Mouse (Mus musculus) CH12.LX (cell line): ENCODE data around the gene Recql5. TPM values are rescaled to one million over a fixed set of nuclear protein-coding genes. Genes with fewer than 3 reads are reported as not detected.

Source experiments
- DNase-seq: peaks from one replicate; pipeline ENCODE4 v3.0.0-alpha.2; 2013; ENCODE audit errors: extremely low read depth
- H3K27ac ChIP-seq: 2 replicates; pipeline ENCODE4 v1.5.1; 2012; ENCODE audit warnings: low read depth, mild to moderate bottlenecking, control low read depth, moderate library complexity; ENCODE audit not compliant: insufficient read depth
- H3K27me3 ChIP-seq: replicated peaks from 2 replicates; pipeline ENCODE3; 2012; ENCODE audit warnings: inconsistent platforms
- H3K36me3 ChIP-seq, 2 experiments: replicated peaks in 1 of 2; 2 replicates each; pipeline versions ENCODE3 to v1.6.1; 2012; ENCODE audit warnings: inconsistent platforms in 1 of 2, low read length in 1 of 2, mild to moderate bottlenecking in 1 of 2, mixed read lengths in 1 of 2, moderate library complexity in 1 of 2; ENCODE audit not compliant: control insufficient read depth in 1 of 2, insufficient read depth in 1 of 2
- H3K4me1 ChIP-seq, 2 experiments: 2 replicates each; pipeline ENCODE4 v1.6.1; 2012; ENCODE audit warnings: inconsistent platforms in 1 of 2, moderate library complexity in 1 of 2; ENCODE audit not compliant: insufficient read depth in 2 of 2, control insufficient read depth in 1 of 2
- H3K4me2 ChIP-seq: 2 replicates; pipeline ENCODE4 v1.6.1; 2012; ENCODE audit warnings: low read depth, mild to moderate bottlenecking, control low read depth; ENCODE audit not compliant: poor library complexity, insufficient read depth, severe bottlenecking
- H3K4me3 ChIP-seq, 3 experiments: fragments of 150-350 bp in 1 of 3; sonication (generic) in 1 of 3; replicated peaks in 1 of 3; 2 replicates each; pipeline versions ENCODE3 to v1.5.1; 2011 to 2012; ENCODE audit warnings: low read depth in 2 of 3, low read length in 2 of 3, mild to moderate bottlenecking in 2 of 3, moderate library complexity in 2 of 3, control low read depth in 1 of 3, improper control_type of control experiment in 1 of 3, inconsistent platforms in 1 of 3, mixed read lengths in 1 of 3; ENCODE audit not compliant: poor library complexity in 1 of 3
- H3K79me2 ChIP-seq: replicated peaks from 2 replicates; pipeline ENCODE4 v1.6.1; 2012; ENCODE audit warnings: mild to moderate bottlenecking, moderate library complexity; ENCODE audit not compliant: control insufficient read depth, poor library complexity, insufficient read depth, severe bottlenecking; ENCODE audit errors: extremely low read depth
- H3K9ac ChIP-seq: 2 replicates; pipeline ENCODE4 v1.6.1; 2012; ENCODE audit warnings: low read depth, mild to moderate bottlenecking, control low read depth, moderate library complexity; ENCODE audit not compliant: insufficient read depth
- H3K9me3 ChIP-seq: replicated peaks from 2 replicates; pipeline ENCODE3; 2012; ENCODE audit warnings: low read length, inconsistent platforms, mixed read lengths
- CHD1 ChIP-seq: IDR thresholded peaks from 2 replicates; pipeline ENCODE4 v1.6.1; 2012; ENCODE audit warnings: low read depth, low read length, improper control_type of control experiment, inconsistent platforms
- CHD2 ChIP-seq: IDR thresholded peaks from 2 replicates; pipeline ENCODE4 v1.6.1; 2011; ENCODE audit warnings: low read length, improper control_type of control experiment
- E2F4 ChIP-seq: IDR thresholded peaks from 2 replicates; pipeline ENCODE4 v1.6.1; 2011; ENCODE audit warnings: low read depth, low read length, improper control_type of control experiment; ENCODE audit not compliant: insufficient replicate concordance
- ELF1 ChIP-seq: IDR thresholded peaks from 2 replicates; pipeline ENCODE4 v1.6.1; 2014; ENCODE audit warnings: low read depth, mild to moderate bottlenecking, inconsistent platforms, low read length, improper control_type of control experiment
- EP300 ChIP-seq: IDR thresholded peaks from 2 replicates; pipeline ENCODE4 v1.6.1; 2011; ENCODE audit warnings: low read length, improper control_type of control experiment
- HCFC1 ChIP-seq: IDR thresholded peaks from 2 replicates; pipeline ENCODE4 v1.6.1; 2012; ENCODE audit warnings: low read depth, mild to moderate bottlenecking, inconsistent platforms, low read length, improper control_type of control experiment
- IRF4 ChIP-seq: IDR thresholded peaks from 2 replicates; pipeline ENCODE4 v1.6.1; 2014; ENCODE audit warnings: low read depth, mild to moderate bottlenecking, inconsistent platforms, low read length, improper control_type of control experiment
- JUND ChIP-seq: conservative IDR thresholded peaks from 2 replicates; pipeline ENCODE4 v1.6.1; 2011; ENCODE audit warnings: low read depth, low read length, improper control_type of control experiment
- KAT2A ChIP-seq: IDR thresholded peaks from 2 replicates; pipeline ENCODE4 v1.6.1; 2012; ENCODE audit warnings: low read length, improper control_type of control experiment, inconsistent platforms; ENCODE audit not compliant: insufficient replicate concordance
- MAFK ChIP-seq: IDR thresholded peaks from 2 replicates; pipeline ENCODE4 v1.6.1; 2011; ENCODE audit warnings: low read length, improper control_type of control experiment; ENCODE audit not compliant: insufficient replicate concordance
- MAX ChIP-seq: IDR thresholded peaks from 2 replicates; pipeline ENCODE4 v1.6.1; 2011; ENCODE audit warnings: low read length, improper control_type of control experiment
- MYC ChIP-seq: IDR thresholded peaks from 2 replicates; pipeline ENCODE4 v1.6.1; 2011; ENCODE audit warnings: low read depth, mild to moderate bottlenecking, improper control_type of control experiment, low read length
- NELFE ChIP-seq: IDR thresholded peaks from 2 replicates; pipeline ENCODE4 v1.6.1; 2011; ENCODE audit warnings: low read depth, low read length, improper control_type of control experiment
- SMC3 ChIP-seq: IDR thresholded peaks from 2 replicates; pipeline ENCODE4 v1.6.1; 2011; ENCODE audit warnings: low read depth, low read length, improper control_type of control experiment
- TBP ChIP-seq: conservative IDR thresholded peaks from 2 replicates; pipeline ENCODE4 v1.6.1; 2011; ENCODE audit warnings: low read depth, low read length, improper control_type of control experiment
- ZC3H11A ChIP-seq: IDR thresholded peaks from 2 replicates; pipeline ENCODE4 v1.6.1; 2012; ENCODE audit warnings: low read depth, mild to moderate bottlenecking, inconsistent platforms, low read length, improper control_type of control experiment
- ZKSCAN1 ChIP-seq: IDR thresholded peaks from 2 replicates; pipeline ENCODE4 v1.6.1; 2012; ENCODE audit warnings: low read depth, inconsistent platforms, low read length, improper control_type of control experiment, borderline replicate concordance
- dilution Hi-C: fragments of 300-500 bp; cut with MboI; formaldehyde crosslinking; loops from 2 replicates; pipeline ENCODE4 v1.14.3; 2020; ENCODE audit warnings: low sequenced_read_pairs; ENCODE audit not compliant: extremely low pct_unique_long_range_greater_than_20kb, extremely low pct_ligation_motif_present
- in situ Hi-C: fragments of 300-500 bp; cut with MboI; formaldehyde crosslinking; loops from 3 replicates; pipeline ENCODE4 v1.14.3; 2019; ENCODE audit warnings: low sequenced_read_pairs, low pct_ligation_motif_present, low pct_unique_long_range_greater_than_20kb, mixed read lengths
- polyA plus RNA-seq: library from polyadenylated mRNA; unstranded; fragments of >175 nt; gene quantifications from 2 replicates; pipeline ENCODE4 v1.2.1, GENCODE M21; 2012; ENCODE audit warnings: low read depth; ENCODE audit not compliant: insufficient read length
- total RNA-seq, 2 experiments: library from RNA; depleted of rRNA; stranded (reverse); fragments of 300-350 nt in 1 of 2; fragments of >200 nt in 1 of 2; gene quantifications; 2 replicates each; pipeline ENCODE4 v1.2.3; 2012 to 2014

Gene Recql5
- total and polyA plus RNA-seq, 3 experiments = 21.8 to 43.3 (median 31.0) TPM

GRCm38 (mm10) chr11:115901338-115902161 is 31.7 kb downstream of the Recql5 start:
- in situ Hi-C loops = no loop called here
- Histone ChIP-seq H3K4me3 (no peak overlapping the region), H3K27ac (no peak overlapping the region), H3K79me2 (no peaks in the 10 kb centered on the region), H3K4me1 (peaks cover 31 to 91% of the 10 kb centered on the region in 2 experiments), H3K9me3 (no peaks in the 10 kb centered on the region), H3K27me3 (no peaks in the 10 kb centered on the region), H3K36me3 (peaks cover 12 to 68% of the 10 kb centered on the region in 2 experiments), H3K4me2 (no peak overlapping the region), H3K9ac (no peak overlapping the region)
- TF ChIP-seq MAFK (no peak), ELF1 (no peak), SMC3 (no peak), KAT2A (no peak), HCFC1 (no peak)
- no peak for DNase-seq
- dilution Hi-C loops = no loop called here

DNA sequence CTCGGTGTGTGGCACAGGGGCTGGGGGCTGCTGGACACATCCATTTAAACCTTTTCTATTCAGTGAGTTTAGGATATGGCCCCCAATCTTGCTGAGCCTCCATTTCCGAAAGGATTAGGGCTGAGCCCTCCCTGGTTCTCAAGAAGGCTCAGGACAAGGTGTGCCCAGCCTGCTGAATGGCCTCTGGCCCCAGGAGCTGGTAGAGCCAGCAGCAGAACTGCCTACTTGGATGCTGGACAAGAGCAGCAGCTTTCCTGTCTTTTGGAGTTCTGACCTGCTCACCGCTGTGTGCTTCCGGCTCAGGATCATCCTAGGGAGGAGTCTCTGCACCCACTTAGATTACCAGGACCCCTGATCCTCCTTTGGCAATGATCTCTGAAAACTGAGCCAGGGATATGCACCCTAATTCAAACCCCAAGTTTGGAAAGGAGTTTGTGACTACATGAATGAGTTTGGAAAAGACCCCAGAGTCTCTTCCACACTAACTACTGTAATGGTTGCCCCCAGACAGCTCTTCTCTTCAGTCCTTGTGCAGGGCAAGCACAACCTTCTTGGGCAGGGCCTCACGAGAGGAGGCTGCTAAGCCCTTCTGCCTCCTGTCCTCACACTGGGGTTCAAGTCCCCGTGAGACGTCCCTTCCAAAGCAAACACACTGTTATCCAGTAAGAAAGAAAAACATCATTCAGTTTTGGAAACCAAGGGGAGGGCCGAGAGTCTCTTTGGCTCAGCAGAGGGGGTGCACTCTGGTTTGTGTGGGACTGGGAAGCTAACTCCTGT is 32.5 kb downstream of the Recql5 start:
- Histone ChIP-seq H3K9me3 (no peaks in the 10 kb centered on the region), H3K27ac (no peak overlapping the region), H3K4me1 (peaks cover 31 to 83% of the 10 kb centered on the region in 2 experiments), H3K79me2 (no peaks in the 10 kb centered on the region), H3K27me3 (no peaks in the 10 kb centered on the region), H3K36me3 (peaks cover 19 to 72% of the 10 kb centered on the region in 2 experiments), H3K9ac (no peak overlapping the region), H3K4me2 (no peak overlapping the region), H3K4me3 (no peak overlapping the region)
- TF ChIP-seq CHD2 (no peak), ZKSCAN1 (no peak), CHD1 (no peak), NELFE (no peak), TBP (no peak), ZC3H11A (no peak), E2F4 (no peak), EP300 (no peak), IRF4 (no peak), JUND (no peak), KAT2A (no peak), MYC (no peak), MAX (no peak)
- dilution Hi-C loops (no loop called here), in situ Hi-C loops (no loop called here)
- no peak for DNase-seq
